Mouse (Mus musculus) midbrain, embryonic 13.5 days (tissue): ENCODE data around the gene Hivep3. TPM values are rescaled to one million over a fixed set of nuclear protein-coding genes. Genes with fewer than 3 reads are reported as not detected.

Experiments
- ATAC-seq: fragments of 200-750 bp; cut with Nextera tagmentation; 2 replicates; pipeline ENCODE4 v1.8.0; 2017; ENCODE audit warnings: mild to moderate bottlenecking, moderate TSS enrichment, moderate library complexity
- H3K27ac ChIP-seq: fragments of 300-500 bp; sonication (generic); 2 replicates; pipeline ENCODE4 v1.5.1; 2015; ENCODE audit warnings: inconsistent platforms, mild to moderate bottlenecking, moderate library complexity
- H3K27me3 ChIP-seq: fragments of 300-500 bp; sonication (generic); 2 replicates; pipeline ENCODE4 v1.6.1; 2015; ENCODE audit warnings: mild to moderate bottlenecking, inconsistent platforms
- H3K36me3 ChIP-seq: fragments of 300-500 bp; sonication (generic); 2 replicates; pipeline ENCODE4 v1.6.1; 2015; ENCODE audit warnings: mild to moderate bottlenecking, inconsistent platforms
- H3K4me1 ChIP-seq: fragments of 300-500 bp; sonication (generic); replicated peaks from 2 replicates; pipeline ENCODE4 v1.6.1; 2015; ENCODE audit warnings: inconsistent platforms
- H3K4me2 ChIP-seq: fragments of 300-500 bp; sonication (generic); replicated peaks from 2 replicates; pipeline ENCODE4 v1.6.1; 2015; ENCODE audit warnings: moderate library complexity, mild to moderate bottlenecking, inconsistent platforms
- H3K4me3 ChIP-seq: fragments of 300-500 bp; sonication (generic); replicated peaks from 2 replicates; pipeline ENCODE4 v1.5.1; 2015; ENCODE audit warnings: mild to moderate bottlenecking, inconsistent platforms
- H3K9ac ChIP-seq: fragments of 300-500 bp; sonication (generic); replicated peaks from 2 replicates; pipeline ENCODE4 v1.6.1; 2015; ENCODE audit warnings: mild to moderate bottlenecking, inconsistent platforms
- H3K9me3 ChIP-seq: fragments of 300-500 bp; sonication (generic); 2 replicates; pipeline ENCODE4 v1.6.1; 2016; ENCODE audit warnings: mild to moderate bottlenecking, inconsistent platforms
- WGBS: fragments of 180-500 bp; shearing (Covaris S2); methylation state at CpG from one replicate; pipeline ENCODE4 v1.1.7; 2015; 5-methylcytosine and 5-hydroxymethylcytosine counted together
- polyA plus RNA-seq: library from polyadenylated mRNA; unstranded; fragments of >200 nt; fragmentation: Nextera tagmentation; extraction: Ambion mirVana; gene quantifications from 2 replicates; pipeline ENCODE4 v1.2.1, GENCODE M21; 2015

Hivep3 gene
- polyA plus RNA-seq, 1 experiment from 2014 or later = 9.5 TPM

DNA sequence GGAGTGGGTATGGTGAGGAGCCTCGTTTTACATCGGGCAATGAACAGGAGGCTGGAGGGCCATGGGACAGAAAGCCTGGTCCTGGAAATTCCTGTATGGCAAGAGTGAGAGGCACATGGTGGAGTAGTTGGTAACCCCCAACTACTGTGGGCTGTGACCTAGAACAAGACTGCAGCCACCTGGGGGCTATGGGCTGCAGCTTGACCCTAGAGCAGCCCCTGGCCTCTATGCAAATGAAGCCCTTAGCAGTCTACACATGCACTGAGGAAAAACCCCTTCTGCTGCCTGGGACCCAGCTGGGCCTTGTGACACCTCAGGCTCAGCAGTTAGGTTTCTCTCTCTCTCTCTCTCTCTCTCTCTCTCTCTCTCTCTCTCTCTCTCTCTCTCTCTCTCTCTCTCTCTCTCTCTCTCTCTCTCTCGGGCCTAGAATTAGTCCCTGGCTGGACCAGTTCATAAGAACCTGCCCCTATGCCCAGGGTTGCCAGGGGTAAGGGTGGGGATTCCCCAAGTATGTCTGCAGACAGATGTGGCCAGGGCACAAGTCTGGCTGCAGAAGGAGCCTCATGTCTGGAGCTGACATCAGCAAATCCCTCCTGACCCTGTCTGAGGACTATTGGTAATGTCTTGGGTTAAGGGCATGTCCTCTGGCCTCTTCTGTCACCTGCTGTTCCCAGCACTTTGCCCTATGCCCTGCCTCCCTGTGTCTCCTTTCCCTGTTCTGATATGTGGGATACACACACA is 243.0 kb downstream of the Hivep3 start:
- H3K27me3 ChIP-seq = no peaks in the 10 kb centered on the region
- 17% methylated on average over 3 of the region's 3 CpGs for WGBS
- H3K4me3 ChIP-seq = no peak overlapping the region
- H3K9ac ChIP-seq = no peak overlapping the region
- H3K27ac ChIP-seq = no peak overlapping the region
- H3K4me2 ChIP-seq = no peak overlapping the region
- peak; percentile 55 for ATAC-seq
- peaks cover 18% of the 10 kb centered on the region for H3K4me1 ChIP-seq
- H3K9me3 ChIP-seq = no peaks in the 10 kb centered on the region
- H3K36me3 ChIP-seq = no peaks in the 10 kb centered on the region

DNA sequence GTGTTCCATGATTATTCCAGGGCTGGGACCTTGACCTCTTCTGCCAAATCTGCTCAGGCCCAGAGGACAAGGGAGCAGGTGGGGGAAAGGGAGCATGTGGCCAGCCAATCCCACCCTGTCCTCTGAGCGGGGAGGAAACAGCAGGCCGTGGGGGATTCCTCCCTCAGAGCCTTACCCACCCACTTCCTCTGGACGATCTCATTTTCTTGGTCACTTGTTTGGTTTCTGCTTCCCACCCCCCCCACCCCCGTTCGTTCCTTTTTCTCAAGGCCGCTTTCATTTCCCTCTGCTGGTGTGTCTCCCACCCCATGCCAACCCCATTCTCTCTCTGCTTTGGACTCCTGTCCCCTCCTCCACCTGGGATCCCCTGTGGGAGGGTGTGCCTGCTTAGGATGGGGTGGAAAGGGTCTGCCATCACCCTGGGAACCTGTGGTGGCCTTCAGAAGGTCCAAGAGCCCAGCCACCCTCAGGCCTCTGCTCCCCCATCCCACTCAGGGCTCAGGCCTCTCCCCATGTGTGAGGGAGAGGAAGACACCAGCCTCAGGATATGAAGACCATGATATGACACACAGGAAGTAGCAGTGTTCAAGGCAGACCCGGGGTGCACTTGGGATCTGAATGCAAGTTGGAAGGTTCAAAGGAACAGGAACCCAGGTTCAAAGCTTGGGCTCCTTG is 244.4 kb downstream of the Hivep3 start:
- WGBS = 82% methylated on average over 7 of the region's 7 CpGs
- no peak overlapping the region for H3K4me2 ChIP-seq
- no peak for ATAC-seq

DNA sequence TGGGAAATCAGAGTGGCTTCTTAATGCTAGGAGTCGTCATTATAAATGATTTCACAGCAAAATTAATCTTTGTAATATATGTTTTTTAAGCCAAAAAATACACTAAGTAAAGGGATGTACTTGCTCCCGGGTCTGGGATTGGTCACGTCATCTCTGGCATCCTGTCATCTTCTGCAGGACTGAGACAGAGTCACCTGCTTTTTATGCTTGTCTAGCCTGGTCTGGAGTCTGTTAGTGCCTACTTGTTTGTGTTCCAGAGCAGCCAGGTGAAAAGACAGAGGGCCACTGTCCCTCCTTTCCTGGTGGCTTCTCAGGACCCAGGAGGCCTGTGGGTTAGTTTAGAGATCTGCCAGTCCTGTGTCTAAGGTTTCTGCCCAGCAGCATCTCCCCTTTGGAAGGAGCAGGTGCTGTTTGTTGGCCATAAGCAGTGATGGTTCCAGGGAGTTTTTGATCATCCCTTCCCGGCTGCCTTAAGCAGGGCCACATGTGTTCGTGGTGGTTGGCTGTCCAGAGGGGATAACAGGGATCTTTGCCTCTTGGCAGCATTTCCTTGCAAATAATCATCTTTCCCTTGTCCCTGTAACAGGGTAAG is 245.8 kb downstream of the Hivep3 start:
- Histone ChIP-seq H3K27me3 (no peaks in the 10 kb centered on the region), H3K4me3 (no peak overlapping the region), H3K9ac (no peak overlapping the region), H3K4me2 (no peak overlapping the region), H3K27ac (no peak overlapping the region), H3K4me1 (peaks cover 18% of the 10 kb centered on the region), H3K9me3 (no peaks in the 10 kb centered on the region), H3K36me3 (no peaks in the 10 kb centered on the region)
- no peak for ATAC-seq
- WGBS = 69% methylated on average over 5 of the region's 5 CpGs

More for the DNA sequence above, 244.4 kb downstream of the Hivep3 start:
- Histone ChIP-seq H3K27ac (no peak overlapping the region), H3K4me3 (no peak overlapping the region), H3K9me3 (no peaks in the 10 kb centered on the region), H3K27me3 (no peaks in the 10 kb centered on the region), H3K4me1 (peaks cover 18% of the 10 kb centered on the region), H3K9ac (no peak overlapping the region), H3K36me3 (no peaks in the 10 kb centered on the region)

DNA sequence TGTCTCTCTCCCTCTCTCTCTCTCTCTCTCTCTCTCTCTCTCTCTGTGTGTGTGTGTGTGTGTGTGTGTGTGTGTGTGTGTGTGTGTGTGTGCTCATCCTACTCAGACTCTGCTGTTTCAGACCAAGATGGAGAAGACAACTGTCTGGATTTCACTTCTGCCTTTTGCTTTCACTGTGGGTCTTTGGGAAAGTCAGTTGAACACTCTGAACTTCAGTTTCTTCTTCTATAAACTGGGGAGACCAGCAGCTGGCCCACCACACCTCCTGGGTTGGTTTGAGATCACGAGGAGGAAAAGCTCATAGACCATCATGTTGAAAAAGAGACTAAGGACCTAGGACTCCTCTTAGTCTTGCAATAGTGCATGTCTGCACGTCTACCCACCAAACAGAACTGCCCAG is 246.3 kb downstream of the Hivep3 start:
- H3K4me2 ChIP-seq = no peak overlapping the region
- ATAC-seq = no peak
- H3K9me3 ChIP-seq = no peaks in the 10 kb centered on the region
- H3K4me1 ChIP-seq = peaks cover 13% of the 10 kb centered on the region
- H3K4me3 ChIP-seq = no peak overlapping the region
- no peaks in the 10 kb centered on the region for H3K27me3 ChIP-seq
- H3K36me3 ChIP-seq = no peaks in the 10 kb centered on the region
- H3K27ac ChIP-seq = no peak overlapping the region
- no peak overlapping the region for H3K9ac ChIP-seq
- WGBS = 71% methylated on average over 2 of the region's 2 CpGs

DNA sequence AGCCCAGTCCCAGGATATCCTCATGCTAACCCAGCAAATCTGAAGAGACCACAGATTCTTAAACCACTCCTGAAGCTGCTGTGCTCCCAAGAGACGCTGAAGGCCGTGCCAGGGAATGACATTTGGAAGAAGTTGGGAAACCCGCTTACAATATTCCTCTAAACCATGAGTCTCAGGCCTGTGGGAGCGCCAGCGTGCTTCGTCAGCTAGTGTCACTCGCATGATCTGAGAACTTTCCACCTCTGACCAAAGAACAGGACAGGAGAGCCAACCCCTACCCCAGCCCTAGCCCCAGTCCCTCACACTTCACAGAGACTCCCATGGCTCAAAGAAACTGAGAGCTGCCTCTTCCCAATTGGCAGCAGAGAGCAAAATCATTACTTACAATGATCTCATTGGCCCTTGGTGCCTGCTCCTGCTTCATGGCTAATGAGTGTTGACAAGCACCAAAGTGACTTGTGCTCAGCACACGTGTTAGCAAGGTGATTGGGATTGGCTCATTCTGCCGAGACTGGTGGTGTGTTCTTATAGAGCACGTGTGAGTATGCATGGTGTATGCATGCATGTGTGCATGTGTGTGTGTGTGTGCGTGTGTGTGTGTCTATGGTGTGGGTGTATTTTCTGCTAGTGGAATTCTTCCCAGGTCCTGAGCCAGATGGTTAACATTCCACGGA is 247.6 kb downstream of the Hivep3 start:
- Histone ChIP-seq H3K36me3 (no peaks in the 10 kb centered on the region), H3K4me3 (no peak overlapping the region), H3K4me1 (peaks cover 13% of the 10 kb centered on the region), H3K27me3 (no peaks in the 10 kb centered on the region), H3K9ac (no peak overlapping the region), H3K9me3 (no peaks in the 10 kb centered on the region), H3K4me2 (no peak overlapping the region), H3K27ac (no peak overlapping the region)
- 87% methylated on average over 12 of the region's 12 CpGs for WGBS
- ATAC-seq = no peak

DNA sequence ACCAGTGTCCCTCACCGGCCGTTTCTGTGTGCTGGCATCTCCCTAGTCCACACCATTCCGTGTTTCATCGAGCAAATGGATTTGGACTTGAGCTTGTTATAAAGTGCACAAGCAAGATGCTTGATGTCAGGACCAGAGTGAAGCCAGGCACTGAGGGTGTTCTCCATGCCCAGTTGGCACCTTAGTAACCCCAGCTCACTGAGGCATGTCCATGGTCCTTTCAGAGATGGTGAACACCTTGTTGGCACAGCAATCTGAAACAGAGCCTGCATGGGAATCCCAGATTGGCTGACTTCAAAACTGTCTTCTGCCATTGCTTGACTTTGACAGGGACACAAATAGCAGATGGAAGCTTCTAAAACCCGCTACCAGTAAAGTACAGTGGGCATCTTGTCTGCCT is 252.5 kb downstream of the Hivep3 start:
- Histone ChIP-seq H3K27me3 (no peaks in the 10 kb centered on the region), H3K9me3 (no peaks in the 10 kb centered on the region), H3K36me3 (no peaks in the 10 kb centered on the region), H3K4me2 (no peak overlapping the region), H3K4me1 (peaks cover 29% of the 10 kb centered on the region), H3K4me3 (no peak overlapping the region), H3K27ac (0 out of 2 replicates have a peak overlapping the region, but pooled peaks have one; percentile 60), H3K9ac (no peak overlapping the region)
- ATAC-seq = no peak
- 89% methylated on average over 5 of the region's 5 CpGs for WGBS

DNA sequence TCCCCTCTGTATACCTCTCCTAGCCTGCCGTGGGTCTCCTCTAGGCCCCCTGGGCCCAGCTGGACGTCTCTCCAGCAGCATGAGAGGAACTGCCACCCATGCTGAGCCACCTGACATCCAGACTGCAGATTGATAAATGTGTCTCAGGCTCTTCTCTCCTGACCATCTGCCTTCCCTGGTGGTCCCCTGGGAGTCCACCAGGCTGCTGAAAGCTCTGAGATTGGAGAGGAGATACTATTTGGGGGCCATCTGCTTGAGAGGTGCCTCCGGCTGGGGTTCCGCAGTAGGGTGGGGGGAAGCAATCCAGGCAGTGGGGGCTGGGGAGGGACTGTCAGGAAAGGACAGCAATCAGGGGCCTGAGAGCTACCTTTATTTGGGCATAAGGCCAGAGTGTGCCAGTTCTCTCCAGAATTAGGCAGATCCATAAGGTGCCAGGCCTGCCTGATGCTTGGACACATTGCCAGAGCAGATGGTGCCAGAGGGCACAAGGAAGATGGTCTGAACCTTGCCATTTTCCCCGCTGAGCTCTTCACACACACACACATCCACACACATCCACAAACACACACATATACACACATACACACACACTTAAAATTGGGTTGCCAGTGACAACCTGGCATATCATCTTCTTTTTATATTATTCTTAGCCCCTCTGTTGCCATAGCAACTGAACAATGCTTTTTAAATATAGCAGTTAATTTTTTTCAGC is 253.2 kb downstream of the Hivep3 start:
- Histone ChIP-seq H3K4me1 (peaks cover 29% of the 10 kb centered on the region), H3K36me3 (no peaks in the 10 kb centered on the region), H3K4me3 (no peak overlapping the region), H3K9ac (no peak overlapping the region), H3K4me2 (no peak overlapping the region), H3K9me3 (no peaks in the 10 kb centered on the region), H3K27ac (peak overlapping the region; percentile 60), H3K27me3 (no peaks in the 10 kb centered on the region)
- WGBS = 58% methylated on average over 5 of the region's 5 CpGs
- peak; percentile 35; the same call in 1 of the 2 replicates for ATAC-seq

DNA sequence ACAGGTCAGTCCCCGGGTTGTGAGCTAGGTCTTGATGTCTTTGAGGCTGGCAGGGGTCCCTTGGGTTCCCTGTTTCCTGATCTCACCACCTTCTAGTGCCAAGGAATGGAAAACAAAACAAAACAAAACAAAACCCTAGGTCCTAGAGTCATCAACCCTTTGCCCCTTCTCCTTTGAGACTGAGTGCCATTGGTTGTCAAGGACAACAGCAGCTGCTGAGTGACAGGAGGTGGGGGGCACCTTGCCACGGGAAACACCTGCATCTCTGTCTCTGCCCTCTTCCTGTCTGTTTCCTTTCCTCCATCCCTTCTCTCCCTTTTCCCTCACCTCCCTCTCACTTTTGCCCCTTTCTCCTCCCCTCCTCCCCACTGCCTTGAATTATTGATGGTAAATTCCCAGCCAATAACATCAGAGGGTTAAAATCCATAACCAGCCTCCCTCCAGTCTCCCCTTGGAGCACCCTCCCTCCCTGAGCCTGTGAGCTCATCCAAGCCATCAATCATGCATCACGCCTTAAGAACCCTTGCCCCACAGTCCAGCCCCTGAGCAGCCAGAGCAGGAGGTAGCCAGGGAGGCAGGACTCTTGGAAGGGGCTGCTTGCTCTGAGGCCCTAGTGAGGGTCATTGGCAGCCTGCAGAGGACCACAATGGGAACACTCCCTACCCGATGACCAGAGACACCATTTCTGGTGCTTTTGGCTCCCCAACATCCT is 253.9 kb downstream of the Hivep3 start:
- peak; percentile 70 for ATAC-seq
- H3K36me3 ChIP-seq = no peaks in the 10 kb centered on the region

DNA sequence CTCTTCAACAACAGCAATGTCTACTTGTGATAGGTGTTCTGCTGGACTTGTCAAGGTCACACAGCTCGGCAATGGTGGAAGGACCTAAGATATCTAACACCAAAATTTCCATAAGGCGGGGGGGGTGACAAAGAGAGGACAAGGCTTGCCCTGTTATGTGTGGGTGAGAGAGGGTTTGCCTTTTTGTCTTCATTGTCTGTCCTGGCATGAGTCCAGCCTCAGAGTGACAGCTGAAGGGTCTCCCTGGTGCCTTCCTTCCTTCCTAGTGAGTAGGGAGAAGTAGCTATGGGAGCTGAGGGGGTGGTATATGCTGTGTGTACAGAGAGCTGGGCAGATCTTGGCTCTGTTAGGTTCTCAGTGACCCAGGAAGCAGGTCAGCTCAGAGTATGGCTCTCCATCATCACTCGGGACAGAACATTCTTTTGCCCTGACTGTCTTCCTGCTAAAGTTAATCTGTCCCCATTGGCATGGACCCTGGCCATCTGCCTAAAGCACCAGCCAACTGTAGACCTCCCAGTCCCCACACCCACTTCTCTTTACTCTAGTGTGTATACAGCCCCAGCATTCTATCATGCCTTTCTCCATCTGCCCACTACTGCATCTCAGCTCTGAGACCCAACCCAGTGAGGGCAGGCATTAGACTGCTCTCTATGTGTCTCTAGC is 255.6 kb downstream of the Hivep3 start:
- Histone ChIP-seq H3K4me3 (no peak overlapping the region), H3K4me1 (peaks cover 29% of the 10 kb centered on the region), H3K36me3 (no peaks in the 10 kb centered on the region), H3K4me2 (no peak overlapping the region), H3K27ac (no peak overlapping the region), H3K27me3 (no peaks in the 10 kb centered on the region), H3K9ac (no peak overlapping the region), H3K9me3 (no peaks in the 10 kb centered on the region)
- ATAC-seq = no peak
- WGBS = 77% methylated on average over 3 of the region's 3 CpGs

More for the DNA sequence above, 253.9 kb downstream of the Hivep3 start:
- 39% methylated on average over 4 of the region's 4 CpGs for WGBS
- Histone ChIP-seq H3K4me3 (no peak overlapping the region), H3K27ac (peak overlapping the region; percentile 60; the same call in 1 of the 2 replicates), H3K4me1 (peaks cover 29% of the 10 kb centered on the region), H3K27me3 (no peaks in the 10 kb centered on the region), H3K9ac (no peak overlapping the region), H3K9me3 (no peaks in the 10 kb centered on the region), H3K4me2 (no peak overlapping the region)

DNA sequence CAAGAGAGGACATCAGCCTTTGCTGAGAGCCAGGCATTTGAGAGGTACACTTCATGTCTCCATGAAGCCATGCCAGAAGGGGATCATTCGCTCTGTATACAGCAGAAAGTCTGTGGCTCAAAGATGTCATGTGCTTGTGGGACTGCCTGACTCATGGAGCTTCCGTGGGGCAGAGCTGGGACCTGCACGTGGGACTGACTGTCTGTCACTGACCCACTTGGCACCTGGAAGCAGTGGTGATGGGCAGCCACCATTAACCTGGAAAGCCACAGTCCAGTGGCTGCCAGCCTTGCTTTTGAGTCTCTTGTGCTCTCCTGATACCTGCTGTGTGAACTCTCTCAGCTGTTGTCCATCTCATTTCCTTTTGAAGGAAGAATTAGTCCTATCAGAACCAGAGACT is 256.8 kb downstream of the Hivep3 start:
- WGBS = 87% methylated on average over 3 of the region's 3 CpGs
- H3K27ac ChIP-seq = no peak overlapping the region

DNA sequence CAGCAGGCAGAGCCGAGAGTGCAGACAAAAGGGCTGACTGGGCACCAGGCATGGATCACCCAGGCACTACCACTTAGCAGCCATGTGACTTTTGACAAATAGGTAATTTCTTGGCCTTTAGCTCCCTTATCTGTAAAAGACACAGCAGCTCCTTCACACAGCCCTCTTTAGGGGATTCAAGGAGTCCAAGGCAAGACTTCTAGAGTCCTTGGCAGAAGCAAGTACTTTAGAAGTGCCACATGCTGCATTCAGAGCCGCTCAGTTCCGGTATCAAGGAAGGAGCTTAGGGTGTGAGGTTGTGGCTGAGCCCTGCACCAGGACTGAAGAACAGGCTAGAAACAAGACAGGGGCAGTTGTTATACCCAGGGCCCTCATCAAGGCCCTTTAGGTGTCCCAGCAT is 257.3 kb downstream of the Hivep3 start:
- Histone ChIP-seq H3K36me3 (no peaks in the 10 kb centered on the region), H3K27me3 (no peaks in the 10 kb centered on the region), H3K4me1 (peaks cover 28% of the 10 kb centered on the region), H3K9ac (no peak overlapping the region), H3K4me3 (no peak overlapping the region), H3K27ac (no peak overlapping the region), H3K4me2 (no peak overlapping the region), H3K9me3 (no peaks in the 10 kb centered on the region)
- WGBS = 86% methylated on average over 3 of the region's 3 CpGs
- ATAC-seq = no peak

More for the DNA sequence above, 256.8 kb downstream of the Hivep3 start:
- H3K4me2 ChIP-seq = no peak overlapping the region
- H3K9ac ChIP-seq = no peak overlapping the region
- no peaks in the 10 kb centered on the region for H3K27me3 ChIP-seq
- no peaks in the 10 kb centered on the region for H3K36me3 ChIP-seq
- ATAC-seq = no peak
- no peak overlapping the region for H3K4me3 ChIP-seq
- H3K9me3 ChIP-seq = no peaks in the 10 kb centered on the region
- H3K4me1 ChIP-seq = peaks cover 29% of the 10 kb centered on the region
